Mouse (Mus musculus): ENCODE data around the gene Hist1h1e. TPM values are rescaled to one million over a fixed set of nuclear protein-coding genes. Genes with fewer than 3 reads are reported as not detected.
"Not testable (repeated sequence)": the region's sequence is repeated elsewhere in the genome, so short reads cannot be mapped to it uniquely, and the experiment has no call there.

Hist1h1e gene
- polyA plus RNA-seq, 1 experiment: 4.6 TPM

GRCm38 (mm10) chr13:23583387-23584068 is 38.8 kb downstream of the Hist1h1e start:
- no peak overlapping the region for H3K27ac ChIP-seq (ENCODE audit: insufficient read depth, low read length)

GRCm38 (mm10) chr13:23582219-23583056 is 39.9 kb downstream of the Hist1h1e start:
- Histone ChIP-seq H3K4me1 (ENCODE audit: control insufficient read depth, insufficient read depth, low read length) (no peaks in the 10 kb centered on the region; the same call in 1 of the 2 replicates), H3K4me3 (ENCODE audit: insufficient read depth, low read length) (peak overlapping the region; percentile 50; the same call in 1 of the 2 replicates), H3K27ac (ENCODE audit: insufficient read depth, low read length) (0 out of 2 replicates have a peak overlapping the region, but pooled peaks have one; percentile 9)
- TF ChIP-seq CTCF (IDR thresholded peaks at IDR 0.05; ENCODE audit: extremely low read depth, insufficient read depth, low read length): no peak
- TF ChIP-seq POLR2A (IDR thresholded peaks at IDR 0.05; ENCODE audit: extremely low read depth, insufficient read depth, low read length): no peak

More at GRCm38 (mm10) chr13:23583387-23584068, 38.8 kb downstream of the Hist1h1e start:
- Histone ChIP-seq H3K4me3 (ENCODE audit: insufficient read depth, low read length) (no peak overlapping the region), H3K4me1 (ENCODE audit: control insufficient read depth, insufficient read depth, low read length) (no peaks in the 10 kb centered on the region; the same call in 1 of the 2 replicates)
- TF ChIP-seq CTCF (IDR thresholded peaks at IDR 0.05; ENCODE audit: extremely low read depth, insufficient read depth, low read length) (no peak), POLR2A (IDR thresholded peaks at IDR 0.05; ENCODE audit: extremely low read depth, insufficient read depth, low read length) (no peak)

GRCm38 (mm10) chr13:23581408-23582218 is 40.7 kb downstream of the Hist1h1e start, which contains the start of gene Hist1h4d:
Hist1h4d (plus strand) TSS chr13:23581598.
- Histone ChIP-seq H3K4me3 (ENCODE audit: insufficient read depth, low read length) (peak within 1 kb of the TSS; percentile 50), H3K4me1 (ENCODE audit: control insufficient read depth, insufficient read depth, low read length) (no peaks in the 10 kb centered on the region; the same call in 1 of the 2 replicates), H3K27ac (ENCODE audit: insufficient read depth, low read length) (0 out of 2 replicates have a peak within 1 kb of the TSS, but pooled peaks have one; percentile 9)
- peak; percentile 100 for TF ChIP-seq POLR2A (IDR thresholded peaks at IDR 0.05; ENCODE audit: extremely low read depth, insufficient read depth, low read length)
- TF ChIP-seq CTCF (IDR thresholded peaks at IDR 0.05; ENCODE audit: extremely low read depth, insufficient read depth, low read length): no peak

- peaks cover 2% of the 10 kb centered on the region; the same call in 1 of the 2 replicates for H3K4me1 ChIP-seq (ENCODE audit: control insufficient read depth, insufficient read depth, low read length)
- H3K27ac ChIP-seq (ENCODE audit: insufficient read depth, low read length): no peak overlapping the region
- TF ChIP-seq POLR2A (IDR thresholded peaks at IDR 0.05; ENCODE audit: extremely low read depth, insufficient read depth, low read length) (no peak), CTCF (IDR thresholded peaks at IDR 0.05; ENCODE audit: extremely low read depth, insufficient read depth, low read length) (no peak)
Measured at GRCm38 (mm10) chr13:23577835-23578234, 44.5 kb downstream of the Hist1h1e start.

GRCm38 (mm10) chr13:23576906-23577639 is 45.3 kb downstream of the Hist1h1e start:
- peaks cover 2% of the 10 kb centered on the region; the same call in 1 of the 2 replicates for H3K4me1 ChIP-seq (ENCODE audit: control insufficient read depth, insufficient read depth, low read length)
- no peak overlapping the region for H3K4me3 ChIP-seq (ENCODE audit: insufficient read depth, low read length)
- no peak for TF ChIP-seq POLR2A (IDR thresholded peaks at IDR 0.05; ENCODE audit: extremely low read depth, insufficient read depth, low read length)
- no peak for TF ChIP-seq CTCF (IDR thresholded peaks at IDR 0.05; ENCODE audit: extremely low read depth, insufficient read depth, low read length)
- no peak overlapping the region for H3K27ac ChIP-seq (ENCODE audit: insufficient read depth, low read length)

More at GRCm38 (mm10) chr13:23577835-23578234, 44.5 kb downstream of the Hist1h1e start:
- no peak overlapping the region for H3K4me3 ChIP-seq (ENCODE audit: insufficient read depth, low read length)

- no peak for TF ChIP-seq CTCF (IDR thresholded peaks at IDR 0.05; ENCODE audit: extremely low read depth, insufficient read depth, low read length)
- TF ChIP-seq POLR2A (IDR thresholded peaks at IDR 0.05; ENCODE audit: extremely low read depth, insufficient read depth, low read length): no peak
- H3K4me3 ChIP-seq (ENCODE audit: insufficient read depth, low read length): peak overlapping the region; percentile 58; the same call in 1 of the 2 replicates
- H3K4me1 ChIP-seq (ENCODE audit: control insufficient read depth, insufficient read depth, low read length): peaks cover 2% of the 10 kb centered on the region; the same call in 1 of the 2 replicates
- no peak overlapping the region for H3K27ac ChIP-seq (ENCODE audit: insufficient read depth, low read length)
Measured at GRCm38 (mm10) chr13:23576351-23576881, 45.9 kb downstream of the Hist1h1e start.

GRCm38 (mm10) chr13:23575864-23576313 is 46.5 kb downstream of the Hist1h1e start:
- not testable (repeated sequence) for H3K4me1 ChIP-seq (ENCODE audit: control insufficient read depth, insufficient read depth, low read length); H3K27ac ChIP-seq (ENCODE audit: insufficient read depth, low read length)
- H3K4me3 ChIP-seq (ENCODE audit: insufficient read depth, low read length): peak overlapping the region; percentile 58

GRCm38 (mm10) chr13:23575271-23575851 is 47.0 kb downstream of the Hist1h1e start, which contains the start of gene Hist1h3d:
Hist1h3d (plus strand) TSS chr13:23575763.
- peaks cover 2% of the 10 kb centered on the region; the same call in 1 of the 2 replicates for H3K4me1 ChIP-seq (ENCODE audit: control insufficient read depth, insufficient read depth, low read length)
- H3K4me3 ChIP-seq (ENCODE audit: insufficient read depth, low read length): peak within 1 kb of the TSS; percentile 58
- peak within 1 kb of the TSS; percentile 95 for H3K27ac ChIP-seq (ENCODE audit: insufficient read depth, low read length)
- TF ChIP-seq CTCF (IDR thresholded peaks at IDR 0.05; ENCODE audit: extremely low read depth, insufficient read depth, low read length): no peak
- TF ChIP-seq POLR2A (IDR thresholded peaks at IDR 0.05; ENCODE audit: extremely low read depth, insufficient read depth, low read length): peak; percentile 49; the same call in 1 of the 2 replicates

- H3K4me1 ChIP-seq (ENCODE audit: control insufficient read depth, insufficient read depth, low read length); H3K4me3 ChIP-seq (ENCODE audit: insufficient read depth, low read length): not testable (repeated sequence)
- peak overlapping the region; percentile 95 for H3K27ac ChIP-seq (ENCODE audit: insufficient read depth, low read length)
Measured at GRCm38 (mm10) chr13:23574546-23575170, 47.7 kb downstream of the Hist1h1e start.

- H3K4me1 ChIP-seq (ENCODE audit: control insufficient read depth, insufficient read depth, low read length): not testable (repeated sequence)
- H3K4me3 ChIP-seq (ENCODE audit: insufficient read depth, low read length): peak within 1 kb of the TSS; percentile 32
- H3K27ac ChIP-seq (ENCODE audit: insufficient read depth, low read length): peak within 1 kb of the TSS; percentile 95
Measured at GRCm38 (mm10) chr13:23573898-23574524, 48.3 kb downstream of the Hist1h1e start, which contains the start of the genes Hist1h2bf and Hist1h2ad. Hist1h2bf (minus strand) TSS chr13:23574196. Hist1h2ad (plus strand) TSS chr13:23574381.
